Mouse (Mus musculus): ENCODE results near the gene Mthfd1.

DNA sequence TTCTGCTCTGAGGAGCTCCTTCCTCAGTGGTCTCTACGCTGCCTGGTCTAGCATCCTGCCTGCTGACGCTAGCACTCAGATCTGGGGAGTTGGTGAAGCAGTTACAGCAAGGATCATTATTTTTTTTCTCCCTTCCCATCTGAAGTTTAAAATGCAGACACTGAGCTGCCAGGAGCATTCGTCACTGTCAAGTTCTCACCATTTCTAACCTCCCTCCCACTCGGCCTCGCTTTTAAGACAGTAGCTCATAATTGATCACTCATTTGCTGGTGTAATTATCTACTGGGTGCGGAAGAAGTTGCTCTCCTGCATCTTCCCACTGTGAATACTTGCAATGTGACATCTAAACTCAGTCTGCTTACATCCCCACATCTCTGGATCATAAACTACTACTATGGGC lies 30.3 kb downstream of the Mthfd1 start:
- TF ChIP-seq CTCF (IDR thresholded peaks at IDR 0.05; ENCODE audit: low read depth, low read length) (no peak), POLR2A (IDR thresholded peaks at IDR 0.05; ENCODE audit: insufficient read depth, low read length) (no peak)

Data from ES-Bruce4 (cell line).